Mouse (Mus musculus): ENCODE data around the gene Nox3. TPM values are rescaled to one million over a fixed set of nuclear protein-coding genes. Genes with fewer than 3 reads are reported as not detected.

The Nox3 gene
- polyA plus RNA-seq, 1 experiment from 2014 or later = not detected

- no peak for ATAC-seq
- H3K27me3 ChIP-seq (replicated peaks; ENCODE audit: control insufficient read depth, insufficient read depth, low read length) = no peaks in the 10 kb centered on the region
Observed at GRCm38 (mm10) chr17:3616329-3617216, 79.5 kb downstream of the Nox3 start.

GRCm38 (mm10) chr17:3615553-3615952 is 80.5 kb downstream of the Nox3 start:
- 89% methylated on average over 1 of the region's 1 CpGs for WGBS
- no peak overlapping the region for H3K4me3 ChIP-seq (ENCODE audit: low read depth, low read length)
- H3K27me3 ChIP-seq (replicated peaks; ENCODE audit: control insufficient read depth, insufficient read depth, low read length) = no peaks in the 10 kb centered on the region
- H3K9me3 ChIP-seq (replicated peaks; ENCODE audit: control insufficient read depth, low read length) = no peaks in the 10 kb centered on the region
- DNase-seq (ENCODE audit: low spot score) (no peak), ATAC-seq (no peak)
- peaks cover 3% of the 10 kb centered on the region; the same call in 1 of the 2 replicates for H3K4me1 ChIP-seq (ENCODE audit: control insufficient read depth, insufficient read depth, low read length)
- no peaks in the 10 kb centered on the region for H3K36me3 ChIP-seq (ENCODE audit: control insufficient read depth, insufficient read depth, low read length)
- no peak overlapping the region for H3K9ac ChIP-seq (ENCODE audit: low read length)
- H3K27ac ChIP-seq (ENCODE audit: low read depth, low read length) = no peak overlapping the region
- H3K4me2 ChIP-seq (ENCODE audit: low read length) = no peak overlapping the region

More at GRCm38 (mm10) chr17:3616329-3617216, 79.5 kb downstream of the Nox3 start:
- DNase-seq (ENCODE audit: low spot score) = no peak
- Histone ChIP-seq H3K36me3 (ENCODE audit: control insufficient read depth, insufficient read depth, low read length) (no peaks in the 10 kb centered on the region), H3K27ac (ENCODE audit: low read depth, low read length) (no peak overlapping the region), H3K9me3 (replicated peaks; ENCODE audit: control insufficient read depth, low read length) (no peaks in the 10 kb centered on the region), H3K4me2 (ENCODE audit: low read length) (no peak overlapping the region), H3K4me3 (ENCODE audit: low read depth, low read length) (no peak overlapping the region), H3K9ac (ENCODE audit: low read length) (no peak overlapping the region), H3K4me1 (ENCODE audit: control insufficient read depth, insufficient read depth, low read length) (peaks cover under 1% of the 10 kb centered on the region; the same call in 1 of the 2 replicates)
- 75% methylated on average over 7 of the region's 7 CpGs for WGBS

GRCm38 (mm10) chr17:3611781-3612075 is 84.3 kb downstream of the Nox3 start:
- H3K4me3 ChIP-seq (ENCODE audit: low read depth, low read length) = no peak overlapping the region
- 81% methylated on average over 5 of the region's 5 CpGs for WGBS

GRCm38 (mm10) chr17:3610928-3611780 is 84.9 kb downstream of the Nox3 start:
- Histone ChIP-seq H3K9ac (ENCODE audit: low read length) (peak overlapping the region; percentile 60), H3K27ac (ENCODE audit: low read depth, low read length) (peak overlapping the region; percentile 74), H3K9me3 (replicated peaks; ENCODE audit: control insufficient read depth, low read length) (no peaks in the 10 kb centered on the region), H3K4me2 (ENCODE audit: low read length) (peak overlapping the region; percentile 46), H3K4me1 (ENCODE audit: control insufficient read depth, insufficient read depth, low read length) (peaks cover 10% of the 10 kb centered on the region; the same call in 1 of the 2 replicates), H3K27me3 (replicated peaks; ENCODE audit: control insufficient read depth, insufficient read depth, low read length) (no peaks in the 10 kb centered on the region), H3K4me3 (ENCODE audit: low read depth, low read length) (peak overlapping the region; percentile 24), H3K36me3 (ENCODE audit: control insufficient read depth, insufficient read depth, low read length) (no peaks in the 10 kb centered on the region)
- DNase-seq (ENCODE audit: low spot score) = peak; percentile 82
- 12% methylated on average over 21 of the region's 21 CpGs for WGBS
- ATAC-seq = peak; percentile 91

More at GRCm38 (mm10) chr17:3611781-3612075, 84.3 kb downstream of the Nox3 start:
- Histone ChIP-seq H3K4me1 (ENCODE audit: control insufficient read depth, insufficient read depth, low read length) (peaks cover 10% of the 10 kb centered on the region; the same call in 1 of the 2 replicates), H3K9ac (ENCODE audit: low read length) (peak overlapping the region; percentile 60; the same call in 1 of the 2 replicates), H3K9me3 (replicated peaks; ENCODE audit: control insufficient read depth, low read length) (no peaks in the 10 kb centered on the region), H3K36me3 (ENCODE audit: control insufficient read depth, insufficient read depth, low read length) (no peaks in the 10 kb centered on the region), H3K4me2 (ENCODE audit: low read length) (peak overlapping the region; percentile 46; the same call in 1 of the 2 replicates), H3K27me3 (replicated peaks; ENCODE audit: control insufficient read depth, insufficient read depth, low read length) (no peaks in the 10 kb centered on the region), H3K27ac (ENCODE audit: low read depth, low read length) (peak overlapping the region; percentile 74)
- DNase-seq (ENCODE audit: low spot score) = no peak
- peak; percentile 46; the same call in 1 of the 2 replicates for ATAC-seq

GRCm38 (mm10) chr17:3610307-3610754 is 85.7 kb downstream of the Nox3 start:
- Histone ChIP-seq H3K27ac (ENCODE audit: low read depth, low read length) (peak overlapping the region; percentile 52), H3K4me2 (ENCODE audit: low read length) (peak overlapping the region; percentile 46), H3K9ac (ENCODE audit: low read length) (peak overlapping the region; percentile 60; the same call in 1 of the 2 replicates), H3K4me3 (ENCODE audit: low read depth, low read length) (no peak overlapping the region), H3K27me3 (replicated peaks; ENCODE audit: control insufficient read depth, insufficient read depth, low read length) (no peaks in the 10 kb centered on the region), H3K9me3 (replicated peaks; ENCODE audit: control insufficient read depth, low read length) (no peaks in the 10 kb centered on the region), H3K36me3 (ENCODE audit: control insufficient read depth, insufficient read depth, low read length) (no peaks in the 10 kb centered on the region), H3K4me1 (ENCODE audit: control insufficient read depth, insufficient read depth, low read length) (peaks cover 10% of the 10 kb centered on the region; the same call in 1 of the 2 replicates)
- peak; percentile 56; the same call in 1 of the 2 replicates for ATAC-seq
- peak; percentile 33 for DNase-seq (ENCODE audit: low spot score)
- 29% methylated on average over 7 of the region's 7 CpGs for WGBS

GRCm38 (mm10) chr17:3602954-3603672 is 92.9 kb downstream of the Nox3 start:
- Histone ChIP-seq H3K4me1 (ENCODE audit: control insufficient read depth, insufficient read depth, low read length) (no peaks in the 10 kb centered on the region), H3K36me3 (ENCODE audit: control insufficient read depth, insufficient read depth, low read length) (no peaks in the 10 kb centered on the region), H3K9me3 (replicated peaks; ENCODE audit: control insufficient read depth, low read length) (no peaks in the 10 kb centered on the region), H3K4me2 (ENCODE audit: low read length) (no peak overlapping the region), H3K27ac (ENCODE audit: low read depth, low read length) (no peak overlapping the region), H3K27me3 (replicated peaks; ENCODE audit: control insufficient read depth, insufficient read depth, low read length) (no peaks in the 10 kb centered on the region), H3K9ac (ENCODE audit: low read length) (no peak overlapping the region), H3K4me3 (ENCODE audit: low read depth, low read length) (no peak overlapping the region)
- WGBS = 85% methylated on average over 6 of the region's 6 CpGs
- peak; percentile 79 for DNase-seq (ENCODE audit: low spot score)
- ATAC-seq = no peak

GRCm38 (mm10) chr17:3598393-3598792 is 97.7 kb downstream of the Nox3 start:
- H3K27me3 ChIP-seq (replicated peaks; ENCODE audit: control insufficient read depth, insufficient read depth, low read length) = no peaks in the 10 kb centered on the region
- no peak for DNase-seq (ENCODE audit: low spot score)
- no peak overlapping the region for H3K27ac ChIP-seq (ENCODE audit: low read depth, low read length)
- no peaks in the 10 kb centered on the region for H3K9me3 ChIP-seq (replicated peaks; ENCODE audit: control insufficient read depth, low read length)
- H3K9ac ChIP-seq (ENCODE audit: low read length) = no peak overlapping the region
- H3K4me2 ChIP-seq (ENCODE audit: low read length) = no peak overlapping the region
- no peaks in the 10 kb centered on the region for H3K4me1 ChIP-seq (ENCODE audit: control insufficient read depth, insufficient read depth, low read length)
- no peak overlapping the region for H3K4me3 ChIP-seq (ENCODE audit: low read depth, low read length)
- 72% methylated on average over 1 of the region's 1 CpGs for WGBS
- no peak for ATAC-seq
- no peaks in the 10 kb centered on the region for H3K36me3 ChIP-seq (ENCODE audit: control insufficient read depth, insufficient read depth, low read length)

GRCm38 (mm10) chr17:3597866-3598265 is 98.2 kb downstream of the Nox3 start:
- Histone ChIP-seq H3K4me1 (ENCODE audit: control insufficient read depth, insufficient read depth, low read length) (no peaks in the 10 kb centered on the region), H3K4me3 (ENCODE audit: low read depth, low read length) (no peak overlapping the region), H3K36me3 (ENCODE audit: control insufficient read depth, insufficient read depth, low read length) (no peaks in the 10 kb centered on the region), H3K9ac (ENCODE audit: low read length) (no peak overlapping the region), H3K9me3 (replicated peaks; ENCODE audit: control insufficient read depth, low read length) (no peaks in the 10 kb centered on the region), H3K4me2 (ENCODE audit: low read length) (no peak overlapping the region), H3K27me3 (replicated peaks; ENCODE audit: control insufficient read depth, insufficient read depth, low read length) (no peaks in the 10 kb centered on the region), H3K27ac (ENCODE audit: low read depth, low read length) (no peak overlapping the region)
- ATAC-seq (no peak), DNase-seq (ENCODE audit: low spot score) (no peak)
- 67% methylated on average over 1 of the region's 1 CpGs for WGBS
